Comparison of ENCODE assay signal across 11 mouse cellular contexts in the genomic region with DNA sequence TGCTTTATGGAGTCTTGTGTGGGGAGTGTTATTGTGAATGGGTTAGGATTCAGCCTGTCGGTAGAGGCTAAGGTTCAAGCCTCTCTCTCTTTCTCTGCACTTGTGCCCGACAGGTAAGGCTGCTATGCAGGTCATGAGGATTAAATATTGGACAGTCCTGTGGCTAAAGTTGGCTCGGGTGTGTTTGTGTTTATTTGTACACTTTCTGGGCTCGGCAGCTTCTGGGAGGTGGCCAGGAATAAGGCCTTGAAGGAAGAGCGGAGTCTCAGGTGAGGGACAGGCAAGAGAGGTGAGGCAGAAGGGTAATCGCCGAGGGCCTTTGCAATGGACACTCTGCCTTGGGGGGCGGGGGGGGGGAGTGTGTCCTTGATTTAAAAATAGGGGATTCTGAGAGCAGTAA. TPM values are rescaled to one million over a fixed set of nuclear protein-coding genes. Genes with fewer than 3 reads are reported as not detected.
DNase-seq lines count a peak whose midpoint lies in the region; ATAC-seq and TF ChIP-seq lines count a peak whose summit lies in the region.
"Had no signal": no experiment of that assay in that cellular context is flagged by ENCODE, and none has a peak within 500 bp of the region (broad histone marks: within the 10 kb centered on the region; RNA-seq: fewer than 3 reads in every experiment).

No protein-coding gene starts in this region.

- no peak for ATAC-seq in heart, embryonic 11.5 days (replicated peaks; ENCODE audit: insufficient number of reproducible peaks, low FRiP score, low TSS enrichment)
- ATAC-seq in lung, postnatal 0 days = no peak
- no peak for ATAC-seq in kidney, embryonic 16.5 days (ENCODE audit: low FRiP score, low TSS enrichment)
- no peak for ATAC-seq in midbrain, embryonic 13.5 days
- ATAC-seq: CD4-positive, CD25-positive, alpha-beta regulatory T cell, adult 4 months had no signal

- H3K27me3 ChIP-seq in heart, embryonic 11.5 days (ENCODE audit: control insufficient read depth, insufficient read depth, low read length) = no peaks in the 10 kb centered on the region
- H3K27me3 ChIP-seq in lung, postnatal 0 days (replicated peaks; ENCODE audit: insufficient read depth, low read length) = no peaks in the 10 kb centered on the region
- no peaks in the 10 kb centered on the region for H3K27me3 ChIP-seq in kidney, embryonic 16.5 days (ENCODE audit: insufficient read depth, low read length)
- no peaks in the 10 kb centered on the region for H3K27me3 ChIP-seq in midbrain, embryonic 13.5 days
- H3K27me3 ChIP-seq: hindbrain, embryonic 15.5 days had no signal

- H3K9me3 ChIP-seq in heart, embryonic 11.5 days (replicated peaks; ENCODE audit: control insufficient read depth, low read length) = no peaks in the 10 kb centered on the region
- no peaks in the 10 kb centered on the region for H3K9me3 ChIP-seq in lung, postnatal 0 days (ENCODE audit: low read length)
- no peaks in the 10 kb centered on the region for H3K9me3 ChIP-seq in kidney, embryonic 16.5 days (ENCODE audit: low read length)
- H3K9me3 ChIP-seq in midbrain, embryonic 13.5 days = no peaks in the 10 kb centered on the region
- H3K9me3 ChIP-seq: hindbrain, embryonic 15.5 days had no signal

- DNase-seq in heart, postnatal 10 days = no peak
- DNase-seq in lung, postnatal 0 days (ENCODE audit: low spot score) = no peak
- DNase-seq in lung, postnatal 14 days = no peak
- no peak for DNase-seq in left cerebral cortex, postnatal 4 days
- DNase-seq: adrenal gland, postnatal 36 days; cerebellum, adult 8-10 months had no signal

- TF ChIP-seq EP300 in lung, postnatal 0 days (IDR thresholded peaks at IDR 0.05) = no peak

- no peak for TF ChIP-seq CTCF in lung, postnatal 0 days (IDR thresholded peaks at IDR 0.05)

- H3K9ac ChIP-seq in heart, embryonic 11.5 days (ENCODE audit: low read depth, low read length) = no peak overlapping the region
- H3K9ac ChIP-seq in lung, postnatal 0 days (replicated peaks; ENCODE audit: low read depth) = 0 out of 2 replicates have a peak overlapping the region, but pooled peaks have one; percentile 12
- H3K9ac ChIP-seq in kidney, embryonic 16.5 days (replicated peaks; ENCODE audit: low read length) = no peak overlapping the region
- H3K9ac ChIP-seq in midbrain, embryonic 13.5 days (replicated peaks) = no peak overlapping the region
- H3K9ac ChIP-seq: hindbrain, embryonic 15.5 days had no signal

- intact Hi-C loops in heart, postnatal 10 days (cut with DNase I) = no loop called here
- intact Hi-C loops in left cerebral cortex, postnatal 4 days (cut with DNase I) = no loop called here

- H3K4me2 ChIP-seq in heart, embryonic 11.5 days = peak overlapping the region; percentile 87; the same call in 1 of the 2 replicates
- H3K4me2 ChIP-seq in lung, postnatal 0 days (replicated peaks; ENCODE audit: low read depth, low read length) = peak overlapping the region; percentile 78
- peak overlapping the region; percentile 82 for H3K4me2 ChIP-seq in kidney, embryonic 16.5 days (replicated peaks; ENCODE audit: low read depth, low read length)
- H3K4me2 ChIP-seq in midbrain, embryonic 13.5 days (replicated peaks) = no peak overlapping the region

- WGBS in heart, embryonic 11.5 days (ENCODE audit: insufficient replicate concordance) = 83% methylated on average over 8 of the region's 8 CpGs
- 42% methylated on average over 8 of the region's 8 CpGs for WGBS in lung, postnatal 0 days
- WGBS in kidney, embryonic 16.5 days = 77% methylated on average over 8 of the region's 8 CpGs
- WGBS in midbrain, embryonic 13.5 days = 84% methylated on average over 8 of the region's 8 CpGs

- H3K4me1 ChIP-seq in heart, embryonic 11.5 days (ENCODE audit: control insufficient read depth, insufficient read depth, low read length) = peaks cover 29% of the 10 kb centered on the region
- peaks cover 18% of the 10 kb centered on the region; the same call in 1 of the 2 replicates for H3K4me1 ChIP-seq in lung, postnatal 0 days (ENCODE audit: insufficient read depth, low read depth, low read length)
- H3K4me1 ChIP-seq in kidney, embryonic 16.5 days (ENCODE audit: insufficient read depth, low read length) = peaks cover 22% of the 10 kb centered on the region
- H3K4me1 ChIP-seq in midbrain, embryonic 13.5 days (replicated peaks) = peaks cover 16% of the 10 kb centered on the region

- no peak overlapping the region for H3K27ac ChIP-seq in heart, embryonic 11.5 days (ENCODE audit: low read depth, low read length)
- H3K27ac ChIP-seq in lung, postnatal 0 days (ENCODE audit: low read length) = peak overlapping the region; percentile 95
- H3K27ac ChIP-seq in kidney, embryonic 16.5 days (ENCODE audit: low read length) = no peak overlapping the region
- no peak overlapping the region for H3K27ac ChIP-seq in midbrain, embryonic 13.5 days
- H3K27ac ChIP-seq: hindbrain, embryonic 15.5 days had no signal

- no peaks in the 10 kb centered on the region for H3K36me3 ChIP-seq in heart, embryonic 11.5 days (ENCODE audit: control insufficient read depth, insufficient read depth, low read length)
- no peaks in the 10 kb centered on the region for H3K36me3 ChIP-seq in lung, postnatal 0 days (ENCODE audit: insufficient read depth, low read length)
- H3K36me3 ChIP-seq in kidney, embryonic 16.5 days (ENCODE audit: insufficient read depth, low read length) = no peaks in the 10 kb centered on the region
- H3K36me3 ChIP-seq in midbrain, embryonic 13.5 days = no peaks in the 10 kb centered on the region
- H3K36me3 ChIP-seq: hindbrain, embryonic 15.5 days had no signal

- H3K4me3 ChIP-seq in heart, embryonic 11.5 days (ENCODE audit: low read depth, low read length) = no peak overlapping the region
- H3K4me3 ChIP-seq in lung, postnatal 0 days (ENCODE audit: low read depth, low read length) = peak overlapping the region; percentile 82
- no peak overlapping the region for H3K4me3 ChIP-seq in kidney, embryonic 16.5 days (ENCODE audit: low read length)
- H3K4me3 ChIP-seq in midbrain, embryonic 13.5 days (replicated peaks) = no peak overlapping the region
- H3K4me3 ChIP-seq: hindbrain, embryonic 15.5 days had no signal

RNA-seq across cellular contexts. Expression of a gene that starts 1.9 kb away (rescaled TPM):
- polyA plus RNA-seq in heart, embryonic 11.5 days (2014; fragmentation: Nextera tagmentation; extraction: Ambion mirVana) = 49.0 and 59.1 TPM in 2 replicates
- 10 to 100 TPM; 51.6 to 53.2 TPM for total RNA-seq in heart, postnatal 10 days (2021)
- 194 and 216 TPM in 2 replicates for polyA plus RNA-seq in lung, postnatal 0 days (2015; fragmentation: Nextera tagmentation; extraction: Ambion mirVana)
- polyA plus RNA-seq in kidney, embryonic 16.5 days (2015; fragmentation: Nextera tagmentation; extraction: Ambion mirVana) = 104 and 110 TPM in 2 replicates
- total RNA-seq in left cerebral cortex, postnatal 4 days (2021) = 10 to 100 TPM; 48.3 to 54.7 TPM
- polyA plus RNA-seq in midbrain, embryonic 13.5 days (2015; fragmentation: Nextera tagmentation; extraction: Ambion mirVana) = 43.7 and 44.3 TPM in 2 replicates

RNA-seq across cellular contexts. Expression of a gene that starts 19.3 kb away (rescaled TPM):
- polyA plus RNA-seq in heart, embryonic 11.5 days (2014; fragmentation: Nextera tagmentation; extraction: Ambion mirVana) = 5.7 and 7.0 TPM in 2 replicates
- total RNA-seq in heart, postnatal 10 days (2021) = 10 to 100 TPM in 1 of 2 experiments, 1 to 10 TPM in 1; 9.8 to 12.2 TPM
- polyA plus RNA-seq in lung, postnatal 0 days (2015; fragmentation: Nextera tagmentation; extraction: Ambion mirVana) = 19.3 and 20.9 TPM in 2 replicates
- 13.6 and 16.6 TPM in 2 replicates for polyA plus RNA-seq in kidney, embryonic 16.5 days (2015; fragmentation: Nextera tagmentation; extraction: Ambion mirVana)
- 10 to 100 TPM; 14.8 to 15.1 TPM for total RNA-seq in left cerebral cortex, postnatal 4 days (2021)
- polyA plus RNA-seq in midbrain, embryonic 13.5 days (2015; fragmentation: Nextera tagmentation; extraction: Ambion mirVana) = 13.6 and 14.5 TPM in 2 replicates

RNA-seq across cellular contexts. Expression of a gene that starts 33.7 kb away (rescaled TPM):
- polyA plus RNA-seq in heart, embryonic 11.5 days (2014; fragmentation: Nextera tagmentation; extraction: Ambion mirVana) = 18.0 and 18.6 TPM in 2 replicates
- 10 to 100 TPM in 1 of 2 experiments, 1 to 10 TPM in 1; 9.2 to 10.4 TPM for total RNA-seq in heart, postnatal 10 days (2021)
- 11.4 and 12.6 TPM in 2 replicates for polyA plus RNA-seq in lung, postnatal 0 days (2015; fragmentation: Nextera tagmentation; extraction: Ambion mirVana)
- polyA plus RNA-seq in kidney, embryonic 16.5 days (2015; fragmentation: Nextera tagmentation; extraction: Ambion mirVana) = 26.7 and 30.7 TPM in 2 replicates
- 10 to 100 TPM; 33.4 to 37.4 TPM for total RNA-seq in left cerebral cortex, postnatal 4 days (2021)
- 31.0 and 31.7 TPM in 2 replicates for polyA plus RNA-seq in midbrain, embryonic 13.5 days (2015; fragmentation: Nextera tagmentation; extraction: Ambion mirVana)

RNA-seq across cellular contexts. Expression of a gene that starts 42.1 kb away (rescaled TPM):
- polyA plus RNA-seq in heart, embryonic 11.5 days (2014; fragmentation: Nextera tagmentation; extraction: Ambion mirVana) = 15.5 and 15.8 TPM in 2 replicates
- 10 to 100 TPM; 10.3 to 12.4 TPM for total RNA-seq in heart, postnatal 10 days (2021)
- polyA plus RNA-seq in lung, postnatal 0 days (2015; fragmentation: Nextera tagmentation; extraction: Ambion mirVana) = 6.8 and 7.2 TPM in 2 replicates
- polyA plus RNA-seq in kidney, embryonic 16.5 days (2015; fragmentation: Nextera tagmentation; extraction: Ambion mirVana) = 16.5 and 16.8 TPM in 2 replicates
- total RNA-seq in left cerebral cortex, postnatal 4 days (2021) = 1 to 10 TPM; 7.9 to 8.4 TPM
- 12.8 and 14.6 TPM in 2 replicates for polyA plus RNA-seq in midbrain, embryonic 13.5 days (2015; fragmentation: Nextera tagmentation; extraction: Ambion mirVana)

RNA-seq across cellular contexts. Expression of a gene that starts 42.2 kb away (rescaled TPM):
- polyA plus RNA-seq in heart, embryonic 11.5 days (2014; fragmentation: Nextera tagmentation; extraction: Ambion mirVana) = 776 and 790 TPM in 2 replicates
- 100 to 1,000 TPM; 272 to 274 TPM for total RNA-seq in heart, postnatal 10 days (2021)
- 375 and 393 TPM in 2 replicates for polyA plus RNA-seq in lung, postnatal 0 days (2015; fragmentation: Nextera tagmentation; extraction: Ambion mirVana)
- polyA plus RNA-seq in kidney, embryonic 16.5 days (2015; fragmentation: Nextera tagmentation; extraction: Ambion mirVana) = 494 and 537 TPM in 2 replicates
- 100 to 1,000 TPM; 385 to 398 TPM for total RNA-seq in left cerebral cortex, postnatal 4 days (2021)
- 724 and 757 TPM in 2 replicates for polyA plus RNA-seq in midbrain, embryonic 13.5 days (2015; fragmentation: Nextera tagmentation; extraction: Ambion mirVana)
